Mouse (Mus musculus) monocyte, adult 59 days (primary cell): Measurements from ENCODE around the gene Ccer2. TPM values are rescaled to one million over a fixed set of nuclear protein-coding genes. Genes with fewer than 3 reads are reported as not detected.

ENCODE experiments used
- total RNA-seq, 2 experiments: library from RNA; stranded (reverse); gene quantifications; one replicate each; pipeline ENCODE4 v1.2.4; 2023

Ccer2 gene
- not detected for total RNA-seq

GRCm38 (mm10) chr7:28756079-28756478 is at the start of gene Ccer2:
Gene Ccer2 (plus strand): TSS chr7:28756174.

GRCm38 (mm10) chr7:28716590-28717281 is 39.2 kb upstream of the Ccer2 start, which contains the start of gene Fbxo17:
Gene Fbxo17 (plus strand): TSS chr7:28716804.

DNA sequence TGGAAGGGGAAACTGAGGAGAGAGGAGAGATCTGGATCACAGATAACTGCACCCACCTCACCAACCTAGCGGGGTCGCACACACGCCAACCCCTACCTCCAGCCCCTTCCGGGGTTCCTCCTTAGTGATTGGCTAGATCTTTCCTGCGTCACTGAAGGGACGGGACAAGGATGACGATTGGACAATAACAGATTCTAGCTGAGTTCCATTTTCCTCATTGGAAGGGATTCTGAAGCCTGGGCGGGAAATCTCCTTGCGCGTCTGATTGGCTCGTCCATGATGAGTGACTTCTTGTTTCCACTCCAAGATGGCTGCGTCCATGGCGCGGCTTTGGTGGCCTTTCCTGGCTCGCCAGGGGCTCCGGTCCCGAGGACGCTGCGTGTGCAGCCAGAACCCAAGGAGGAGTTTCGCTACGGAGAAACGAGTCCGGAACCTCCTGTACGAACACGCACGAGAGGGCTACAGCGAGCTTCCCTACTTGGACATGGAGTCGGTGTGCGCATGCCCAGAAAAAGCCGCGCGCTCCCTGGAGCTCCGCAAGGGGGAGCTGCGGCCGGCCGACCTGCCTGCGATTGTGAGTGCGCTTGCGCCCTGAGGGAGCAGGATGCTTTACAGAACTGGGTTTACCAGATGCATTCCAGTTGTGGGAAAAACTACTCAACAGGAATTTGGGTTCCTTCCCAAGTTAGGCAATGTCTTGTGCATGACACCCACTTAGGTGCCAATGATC is 14.1 kb upstream of the Ccer2 start, which contains the start of the genes Mrps12 and Sars2:
TSS of gene Mrps12 (minus strand) at position 112 of the 730 bp plus-strand sequence.
TSS of gene Sars2 (plus strand) at position 284 of the 730 bp plus-strand sequence.

DNA sequence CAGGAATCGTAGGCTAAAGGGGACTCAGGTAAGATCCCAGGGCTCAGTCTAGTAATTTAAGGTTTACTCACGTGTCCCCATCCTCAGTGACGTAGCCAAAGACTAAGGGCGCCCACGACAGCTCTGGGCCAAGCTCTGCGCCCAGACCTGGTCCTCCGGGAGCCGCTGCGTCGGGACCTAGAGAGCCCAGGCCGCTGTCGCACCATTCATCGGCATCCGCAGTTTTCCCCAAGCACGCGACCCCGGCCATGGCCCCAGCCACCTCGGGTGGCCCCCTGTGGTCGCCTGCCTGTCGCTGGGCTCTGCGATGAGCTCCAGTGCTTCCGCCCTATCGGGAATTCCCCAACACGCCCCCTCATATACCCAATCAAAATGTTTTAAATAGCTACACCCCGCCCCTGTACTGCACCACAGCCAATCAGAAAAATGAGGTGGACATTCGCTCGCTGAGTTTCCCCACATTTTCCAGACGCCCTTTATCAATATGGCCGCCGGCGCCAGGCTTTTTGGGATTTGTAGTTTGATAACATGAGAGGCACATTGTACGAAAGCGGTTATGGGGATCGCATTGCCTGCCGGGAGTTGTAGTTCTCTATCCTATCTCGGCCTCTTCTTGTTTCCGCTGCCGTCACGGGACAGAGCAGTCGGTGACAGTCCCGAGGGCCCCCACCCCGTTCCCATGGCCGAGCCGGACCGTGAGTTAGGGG is 10.4 kb downstream of the Ccer2 start, which contains the start of gene Sirt2:
TSS of gene Sirt2 (plus strand) at position 563 of the 707 bp plus-strand sequence.

GRCm38 (mm10) chr7:28767462-28767965 is 11.5 kb downstream of the Ccer2 start, which contains the start of gene Nfkbib:
Gene Nfkbib (minus strand): TSS chr7:28767512.

GRCm38 (mm10) chr7:28788307-28789195 is 32.6 kb downstream of the Ccer2 start, which contains the start of gene Rinl:
Gene Rinl (plus strand): TSS chr7:28788969.

GRCm38 (mm10) chr7:28808221-28808941 is 52.4 kb downstream of the Ccer2 start, which contains the start of gene Hnrnpl:
Gene Hnrnpl (plus strand): TSS chr7:28808541.

Other genes with a start within 250 kb of the Ccer2 start
- not detected for gene Ifnl2, start 245.7 kb upstream of the Ccer2 start, total RNA-seq
- not detected for gene Ifnl3, start 233.3 kb upstream of the Ccer2 start, total RNA-seq
- not detected for gene Sycn, start 215.3 kb upstream of the Ccer2 start, total RNA-seq
- 1 to 10 TPM; 1.5 to 2.3 TPM for gene Nccrp1, start 208.9 kb upstream of the Ccer2 start, total RNA-seq
- 10 to 100 TPM; 59.5 to 62.7 TPM for gene Samd4b, start 158.0 kb upstream of the Ccer2 start, total RNA-seq
- 10 to 100 TPM; 30.1 to 35.2 TPM for gene Pak4, start 158.0 kb upstream of the Ccer2 start, total RNA-seq
- gene Acp7, start 124.8 kb upstream of the Ccer2 start, total RNA-seq: not detected
- gene Fbxo27, start 63.3 kb upstream of the Ccer2 start, total RNA-seq: not detected
- gene Fbxo17, start 39.4 kb upstream of the Ccer2 start, total RNA-seq: under 1 TPM; 0.94 to 1.00 TPM
- gene Mrps12, start 14.4 kb upstream of the Ccer2 start, total RNA-seq: 10 to 100 TPM; 19.5 to 25.1 TPM
- gene Sars2, start 14.2 kb upstream of the Ccer2 start, total RNA-seq: 10 to 100 TPM in 1 of 2 experiments, 1 to 10 TPM in 1; 8.9 to 12.5 TPM
- gene Sirt2, start 10.6 kb downstream of the Ccer2 start, total RNA-seq: 100 to 1,000 TPM in 1 of 2 experiments, 10 to 100 TPM in 1; 95.2 to 113 TPM
- 100 to 1,000 TPM; 127 to 137 TPM for gene Nfkbib, start 11.3 kb downstream of the Ccer2 start, total RNA-seq
- 10 to 100 TPM; 16.0 to 20.8 TPM for gene Rinl, start 32.8 kb downstream of the Ccer2 start, total RNA-seq
- 100 to 1,000 TPM; 416 to 451 TPM for gene Hnrnpl, start 52.4 kb downstream of the Ccer2 start, total RNA-seq
- gene Ech1, start 69.0 kb downstream of the Ccer2 start, total RNA-seq: 10 to 100 TPM; 68.4 to 69.6 TPM
- 1 to 10 TPM; 3.2 to 3.9 TPM for gene Lgals4, start 77.7 kb downstream of the Ccer2 start, total RNA-seq
- gene Lgals7, start 107.7 kb downstream of the Ccer2 start, total RNA-seq: 1 to 10 TPM in 1 of 2 experiments, not detected in 1; 1.2 TPM
- gene Capn12, start 125.2 kb downstream of the Ccer2 start, total RNA-seq: not detected
- gene Actn4, start 206.2 kb downstream of the Ccer2 start, total RNA-seq: 100 to 1,000 TPM; 108 to 133 TPM
- gene Eif3k, start 225.7 kb downstream of the Ccer2 start, total RNA-seq: 100 to 1,000 TPM; 279 to 296 TPM
- 10 to 100 TPM; 78.6 to 81.8 TPM for gene Map4k1, start 225.9 kb downstream of the Ccer2 start, total RNA-seq